Mouse (Mus musculus) olfactory bulb, adult 2 months (tissue): ENCODE data around the gene Susd5.

Experiments
- CTCF ChIP-seq: fragments of 200-500 bp; IDR thresholded peaks from 2 replicates; pipeline ENCODE4 v1.5.1; 2012; ENCODE audit warnings: low read depth, mild to moderate bottlenecking, low read length, moderate library complexity; ENCODE audit not compliant: insufficient read depth
- POLR2A ChIP-seq: fragments of 200-500 bp; IDR thresholded peaks from 2 replicates; pipeline ENCODE4 v1.6.1; 2012; ENCODE audit warnings: mild to moderate bottlenecking, low read depth, low read length, moderate library complexity; ENCODE audit not compliant: insufficient read depth

GRCm38 (mm10) chr9:114026261-114026934 lies 30.5 kb upstream of the Susd5 start:
- no peak for TF ChIP-seq CTCF
- peak; percentile 76 for TF ChIP-seq POLR2A
